9 mouse cellular contexts compared by ENCODE assay signal in the genomic region with DNA sequence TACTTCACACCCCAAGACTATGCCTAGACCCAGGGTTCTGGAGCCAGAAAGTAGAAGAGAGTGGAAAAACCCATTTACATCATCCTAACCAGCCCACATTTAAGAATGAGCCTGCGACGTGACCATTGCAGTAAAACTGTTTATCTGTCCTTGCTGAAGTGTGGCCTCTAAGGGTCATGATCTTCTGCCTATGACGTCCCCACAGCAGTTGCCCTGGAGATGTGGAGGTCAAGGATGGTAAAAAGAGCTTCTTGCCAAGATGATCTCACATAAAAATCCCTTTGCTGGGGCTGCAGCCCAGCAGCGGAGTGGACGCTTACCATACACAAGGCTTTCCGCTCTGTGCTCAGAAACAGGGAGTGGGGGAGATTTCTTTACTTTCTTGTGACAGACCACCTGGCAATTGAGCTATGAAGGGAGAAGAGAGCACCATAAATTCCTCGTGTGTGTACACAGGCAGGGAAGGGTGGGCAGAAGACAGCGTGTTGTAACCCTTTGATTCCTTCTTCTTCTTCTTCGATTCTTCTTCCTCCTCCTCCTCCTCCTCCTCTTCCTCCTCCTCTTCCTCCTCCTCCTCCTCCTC.
A peak's percentile ranks its signal among the peaks of the same experiment; 100 is the strongest.
DNase-seq lines count a peak whose midpoint lies in the region; ATAC-seq and TF ChIP-seq lines count a peak whose summit lies in the region.
"Had no signal": no experiment of that assay in that cellular context is flagged by ENCODE, and none has a peak within 500 bp of the region (broad histone marks: within the 10 kb centered on the region; RNA-seq: fewer than 3 reads in every experiment).

No protein-coding gene starts in this region.

- H3K27me3 ChIP-seq in heart, embryonic 11.5 days (ENCODE audit: control insufficient read depth, insufficient read depth, low read length): no peaks in the 10 kb centered on the region
- no peaks in the 10 kb centered on the region for H3K27me3 ChIP-seq in liver, adult 2 months (ENCODE audit: control insufficient read depth, insufficient read depth, low read length)
- H3K27me3 ChIP-seq in liver, embryonic 12.5 days (replicated peaks): peaks cover 14% of the 10 kb centered on the region; the same call in 1 of the 2 replicates
- H3K27me3 ChIP-seq in limb, embryonic 15.5 days: no peaks in the 10 kb centered on the region
- H3K27me3 ChIP-seq: heart, embryonic 15.5 days had no signal

- H3K27ac ChIP-seq in heart, embryonic 11.5 days (ENCODE audit: low read depth, low read length): no peak overlapping the region
- no peak overlapping the region for H3K27ac ChIP-seq in liver, adult 2 months (replicated peaks; ENCODE audit: insufficient read depth, low read depth, low read length)
- no peak overlapping the region for H3K27ac ChIP-seq in liver, embryonic 12.5 days
- peak overlapping the region; percentile 54; the same call in 1 of the 2 replicates for H3K27ac ChIP-seq in limb, embryonic 15.5 days
- H3K27ac ChIP-seq: heart, embryonic 15.5 days had no signal

- no peak for ATAC-seq in heart, embryonic 11.5 days (replicated peaks; ENCODE audit: insufficient number of reproducible peaks, low FRiP score, low TSS enrichment)
- no peak for ATAC-seq in liver, embryonic 12.5 days
- no peak for ATAC-seq in limb, embryonic 15.5 days (ENCODE audit: insufficient number of reproducible peaks, low FRiP score, low TSS enrichment, low read depth)

- no peak overlapping the region for H3K9ac ChIP-seq in heart, embryonic 11.5 days (ENCODE audit: low read depth, low read length)
- H3K9ac ChIP-seq in liver, adult 2 months (ENCODE audit: low read depth, low read length): no peak overlapping the region
- no peak overlapping the region for H3K9ac ChIP-seq in liver, embryonic 12.5 days
- H3K9ac ChIP-seq in limb, embryonic 15.5 days: no peak overlapping the region
- H3K9ac ChIP-seq: heart, embryonic 15.5 days had no signal

- H3K4me2 ChIP-seq in heart, embryonic 11.5 days: no peak overlapping the region
- no peak overlapping the region for H3K4me2 ChIP-seq in liver, embryonic 12.5 days
- no peak overlapping the region for H3K4me2 ChIP-seq in limb, embryonic 15.5 days
- H3K4me2 ChIP-seq: heart, embryonic 15.5 days had no signal

- TF ChIP-seq CTCF in liver, adult 2 months (IDR thresholded peaks at IDR 0.05; ENCODE audit: low read depth, low read length): no peak

- no peak for TF ChIP-seq POLR2A in liver, adult 2 months (IDR thresholded peaks at IDR 0.05; ENCODE audit: extremely low read depth, insufficient read depth, low read length)

- WGBS in heart, embryonic 11.5 days (ENCODE audit: insufficient replicate concordance): 66% methylated on average over 9 of the region's 9 CpGs
- WGBS in liver, adult 2 months: 78% methylated on average over 9 of the region's 9 CpGs
- 69% methylated on average over 9 of the region's 9 CpGs for WGBS in liver, embryonic 12.5 days (ENCODE audit: insufficient replicate concordance)
- 59% methylated on average over 9 of the region's 9 CpGs for WGBS in limb, embryonic 15.5 days

- DNase-seq in heart, adult 11 months: peak; percentile 95
- DNase-seq in liver, adult 2 months (ENCODE audit: extremely low read depth, low read depth, low spot score): peak; percentile 78
- DNase-seq in adrenal gland, postnatal 36 days: peak; percentile 64 to 79
- no peak for DNase-seq in right cerebral cortex, postnatal 14 days

- H3K79me2 ChIP-seq in liver, adult 2 months (ENCODE audit: control insufficient read depth, insufficient read depth, low read length): no peaks in the 10 kb centered on the region

- no peaks in the 10 kb centered on the region for H3K36me3 ChIP-seq in heart, embryonic 11.5 days (ENCODE audit: control insufficient read depth, insufficient read depth, low read length)
- no peaks in the 10 kb centered on the region for H3K36me3 ChIP-seq in liver, adult 2 months (ENCODE audit: control insufficient read depth, insufficient read depth, low read length)
- H3K36me3 ChIP-seq in liver, embryonic 12.5 days: no peaks in the 10 kb centered on the region
- H3K36me3 ChIP-seq in limb, embryonic 15.5 days: no peaks in the 10 kb centered on the region
- H3K36me3 ChIP-seq: heart, embryonic 15.5 days had no signal

- peaks cover 29% of the 10 kb centered on the region for H3K4me1 ChIP-seq in heart, embryonic 11.5 days (ENCODE audit: control insufficient read depth, insufficient read depth, low read length)
- H3K4me1 ChIP-seq in liver, adult 2 months (ENCODE audit: control insufficient read depth, insufficient read depth, low read length): peaks cover 18% of the 10 kb centered on the region
- H3K4me1 ChIP-seq in liver, embryonic 12.5 days: peaks cover 19% of the 10 kb centered on the region
- peaks cover 51% of the 10 kb centered on the region for H3K4me1 ChIP-seq in limb, embryonic 15.5 days

- no peak overlapping the region for H3K4me3 ChIP-seq in heart, embryonic 11.5 days (ENCODE audit: low read depth, low read length)
- H3K4me3 ChIP-seq in liver, adult 2 months (ENCODE audit: insufficient read depth, low read depth, low read length): no peak overlapping the region
- no peak overlapping the region for H3K4me3 ChIP-seq in liver, embryonic 12.5 days
- no peak overlapping the region for H3K4me3 ChIP-seq in limb, embryonic 15.5 days
- H3K4me3 ChIP-seq: heart, embryonic 15.5 days; megakaryocyte, embryonic 14.5 days had no signal

- H3K9me3 ChIP-seq in heart, embryonic 11.5 days (replicated peaks; ENCODE audit: control insufficient read depth, low read length): no peaks in the 10 kb centered on the region
- no peaks in the 10 kb centered on the region for H3K9me3 ChIP-seq in liver, embryonic 12.5 days (replicated peaks)
- no peaks in the 10 kb centered on the region for H3K9me3 ChIP-seq in limb, embryonic 15.5 days
- H3K9me3 ChIP-seq: heart, embryonic 15.5 days; megakaryocyte, embryonic 14.5 days had no signal
